Mouse (Mus musculus) liver, adult 2 months (tissue): ENCODE results near the gene Cln5.

Experiments
- CTCF ChIP-seq: fragments of 200-500 bp; IDR thresholded peaks from 2 replicates; pipeline ENCODE4 v1.5.1; 2011; ENCODE audit warnings: low read depth, low read length, control low read depth
- POLR2A ChIP-seq: fragments of 200-500 bp; IDR thresholded peaks from 2 replicates; pipeline ENCODE4 v1.6.1; 2011; ENCODE audit warnings: low read length, control low read depth; ENCODE audit not compliant: insufficient read depth; ENCODE audit errors: extremely low read depth

DNA sequence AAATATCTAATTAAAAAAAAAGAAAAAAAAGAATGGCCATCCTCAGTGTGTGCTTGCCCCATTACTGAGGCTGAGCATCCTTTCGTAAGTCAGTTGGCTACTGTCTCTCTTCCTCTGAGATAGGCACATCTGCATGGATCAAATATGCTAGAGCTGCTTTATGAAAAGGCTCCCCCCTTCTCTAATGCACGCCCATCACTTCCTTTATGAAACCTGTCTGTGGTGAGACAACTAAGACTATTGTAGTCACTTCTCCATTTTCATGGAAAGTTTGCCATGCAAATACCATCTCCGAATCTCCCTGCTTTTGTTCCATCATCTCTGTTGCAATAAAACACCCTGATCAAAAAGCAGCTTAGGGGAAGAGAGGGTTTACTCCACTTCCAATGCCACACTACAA is 33.0 kb upstream of the Cln5 start:
- no peak for TF ChIP-seq CTCF
- TF ChIP-seq POLR2A = no peak
